Mouse (Mus musculus) cerebellum, postnatal 36 days (tissue): ENCODE data around the gene G3bp1.
A peak's percentile ranks its signal among the peaks of the same experiment; 100 is the strongest.

Experiments used
- DNase-seq, 2 experiments: peaks; one replicate each; pipeline ENCODE4 v3.0.0; 2021 to 2022; ENCODE audit warnings: mixed read lengths in 2 of 2

Gene G3bp1

GRCm38 (mm10) chr11:55465177-55465576 is 4.3 kb upstream of the G3bp1 start:
- DNase-seq = no peak

- peak in 1 of 2 experiments; percentile 11 for DNase-seq
Observed at GRCm38 (mm10) chr11:55468012-55468411, 1.5 kb upstream of the G3bp1 start.

- peak in 1 of 2 experiments; percentile 44 for DNase-seq
Observed at GRCm38 (mm10) chr11:55468611-55469047, 856 bp upstream of the G3bp1 start.

GRCm38 (mm10) chr11:55469923-55470691 is 622 bp downstream of the G3bp1 start:
- DNase-seq = peak in 1 of 2 experiments; percentile 34

- no peak for DNase-seq
Observed at GRCm38 (mm10) chr11:55470761-55471160, 1.3 kb downstream of the G3bp1 start.

GRCm38 (mm10) chr11:55471467-55471866 is 2.0 kb downstream of the G3bp1 start:
- no peak for DNase-seq

GRCm38 (mm10) chr11:55473219-55473618 is 3.7 kb downstream of the G3bp1 start:
- DNase-seq = no peak

- DNase-seq = no peak
Observed at GRCm38 (mm10) chr11:55485443-55485842, 16.0 kb downstream of the G3bp1 start.

GRCm38 (mm10) chr11:55496158-55496557 is 26.7 kb downstream of the G3bp1 start:
- no peak for DNase-seq

- peak; percentile 34 to 40 for DNase-seq
Observed at GRCm38 (mm10) chr11:55497885-55498284, 28.4 kb downstream of the G3bp1 start.

- DNase-seq = no peak
Observed at GRCm38 (mm10) chr11:55501955-55502531, 32.6 kb downstream of the G3bp1 start.

- DNase-seq = no peak
Observed at GRCm38 (mm10) chr11:55502886-55503285, 33.4 kb downstream of the G3bp1 start.

GRCm38 (mm10) chr11:55505485-55505884 is 36.0 kb downstream of the G3bp1 start:
- DNase-seq = no peak

GRCm38 (mm10) chr11:55511374-55511773 is 41.9 kb downstream of the G3bp1 start:
- no peak for DNase-seq

GRCm38 (mm10) chr11:55517666-55518065 is 48.2 kb downstream of the G3bp1 start:
- no peak for DNase-seq

- peak; percentile 76 to 83 for DNase-seq
Observed at GRCm38 (mm10) chr11:55518806-55519674, 49.6 kb downstream of the G3bp1 start.

GRCm38 (mm10) chr11:55530741-55531140 is 61.3 kb downstream of the G3bp1 start:
- DNase-seq = no peak

GRCm38 (mm10) chr11:55533378-55533777 is 63.9 kb downstream of the G3bp1 start:
- DNase-seq = peak; percentile 88 to 90

GRCm38 (mm10) chr11:55534766-55535165 is 65.3 kb downstream of the G3bp1 start:
- no peak for DNase-seq

GRCm38 (mm10) chr11:55542128-55542527 is 72.6 kb downstream of the G3bp1 start:
- no peak for DNase-seq

GRCm38 (mm10) chr11:55542671-55543070 is 73.2 kb downstream of the G3bp1 start:
- DNase-seq = no peak

GRCm38 (mm10) chr11:55545690-55546089 is 76.2 kb downstream of the G3bp1 start:
- DNase-seq = no peak
